Mouse (Mus musculus): ENCODE measurements around the gene Mrpl38. TPM values are rescaled to one million over a fixed set of nuclear protein-coding genes. Genes with fewer than 3 reads are reported as not detected.
A peak's percentile ranks its signal among the peaks of the same experiment; 100 is the strongest.

Gene Mrpl38
- polyA plus RNA-seq, 1 experiment from 2014 or later: 84.0 TPM

- peaks cover 11% of the 10 kb centered on the region for H3K27me3 ChIP-seq (replicated peaks; ENCODE audit: control insufficient read depth, insufficient read depth, low read length)
- peak; percentile 94 for ATAC-seq
- H3K36me3 ChIP-seq (ENCODE audit: control insufficient read depth, insufficient read depth, low read length): no peaks in the 10 kb centered on the region
- peak overlapping the region; percentile 86 for H3K27ac ChIP-seq (ENCODE audit: low read depth, low read length)
- no peaks in the 10 kb centered on the region for H3K9me3 ChIP-seq (ENCODE audit: control insufficient read depth, low read length)
- peaks cover 12% of the 10 kb centered on the region for H3K4me1 ChIP-seq (ENCODE audit: control insufficient read depth, insufficient read depth, low read depth, low read length)
- no peak overlapping the region for H3K4me3 ChIP-seq (ENCODE audit: low read length)
- peak overlapping the region; percentile 35; the same call in 1 of the 2 replicates for H3K9ac ChIP-seq (ENCODE audit: low read depth, low read length)
- 29% methylated on average over 11 of the region's 11 CpGs for WGBS
- peak overlapping the region; percentile 15; the same call in 1 of the 2 replicates for H3K4me2 ChIP-seq (ENCODE audit: low read length)
Measured at GRCm38 (mm10) chr11:116101931-116102381, 36.7 kb downstream of the Mrpl38 start.

- H3K9me3 ChIP-seq (ENCODE audit: control insufficient read depth, low read length): no peaks in the 10 kb centered on the region
- no peak overlapping the region for H3K9ac ChIP-seq (ENCODE audit: low read depth, low read length)
- H3K27ac ChIP-seq (ENCODE audit: low read depth, low read length): peak overlapping the region; percentile 86
- H3K4me1 ChIP-seq (ENCODE audit: control insufficient read depth, insufficient read depth, low read depth, low read length): peaks cover 12% of the 10 kb centered on the region
- ATAC-seq: no peak
- H3K27me3 ChIP-seq (replicated peaks; ENCODE audit: control insufficient read depth, insufficient read depth, low read length): peaks cover 2% of the 10 kb centered on the region; the same call in 1 of the 2 replicates
- H3K4me3 ChIP-seq (ENCODE audit: low read length): no peak overlapping the region
- H3K36me3 ChIP-seq (ENCODE audit: control insufficient read depth, insufficient read depth, low read length): no peaks in the 10 kb centered on the region
- WGBS: 80% methylated on average over 7 of the region's 7 CpGs
- H3K4me2 ChIP-seq (ENCODE audit: low read length): no peak overlapping the region
Measured at GRCm38 (mm10) chr11:116100839-116101238, 37.8 kb downstream of the Mrpl38 start.

- Histone ChIP-seq H3K4me1 (ENCODE audit: control insufficient read depth, insufficient read depth, low read depth, low read length) (peaks cover 12% of the 10 kb centered on the region), H3K4me2 (ENCODE audit: low read length) (no peak overlapping the region), H3K9ac (ENCODE audit: low read depth, low read length) (no peak overlapping the region), H3K36me3 (ENCODE audit: control insufficient read depth, insufficient read depth, low read length) (no peaks in the 10 kb centered on the region), H3K4me3 (ENCODE audit: low read length) (no peak overlapping the region), H3K27ac (ENCODE audit: low read depth, low read length) (no peak overlapping the region), H3K9me3 (ENCODE audit: control insufficient read depth, low read length) (no peaks in the 10 kb centered on the region), H3K27me3 (replicated peaks; ENCODE audit: control insufficient read depth, insufficient read depth, low read length) (no peaks in the 10 kb centered on the region)
- WGBS: 84% methylated on average over 6 of the region's 6 CpGs
- no peak for ATAC-seq
Measured at GRCm38 (mm10) chr11:116100385-116100784, 38.3 kb downstream of the Mrpl38 start.

- WGBS: 90% methylated on average over 6 of the region's 6 CpGs
- no peaks in the 10 kb centered on the region for H3K9me3 ChIP-seq (ENCODE audit: control insufficient read depth, low read length)
- H3K27me3 ChIP-seq (replicated peaks; ENCODE audit: control insufficient read depth, insufficient read depth, low read length): no peaks in the 10 kb centered on the region
- H3K9ac ChIP-seq (ENCODE audit: low read depth, low read length): no peak overlapping the region
- no peak overlapping the region for H3K27ac ChIP-seq (ENCODE audit: low read depth, low read length)
- H3K4me3 ChIP-seq (ENCODE audit: low read length): no peak overlapping the region
- H3K4me2 ChIP-seq (ENCODE audit: low read length): no peak overlapping the region
- peaks cover 11% of the 10 kb centered on the region for H3K4me1 ChIP-seq (ENCODE audit: control insufficient read depth, insufficient read depth, low read depth, low read length)
- no peaks in the 10 kb centered on the region for H3K36me3 ChIP-seq (ENCODE audit: control insufficient read depth, insufficient read depth, low read length)
- ATAC-seq: no peak
Measured at GRCm38 (mm10) chr11:116099462-116099861, 39.2 kb downstream of the Mrpl38 start.

- Histone ChIP-seq H3K36me3 (ENCODE audit: control insufficient read depth, insufficient read depth, low read length) (no peaks in the 10 kb centered on the region), H3K9ac (ENCODE audit: low read depth, low read length) (no peak overlapping the region), H3K4me3 (ENCODE audit: low read length) (no peak overlapping the region), H3K9me3 (ENCODE audit: control insufficient read depth, low read length) (no peaks in the 10 kb centered on the region), H3K4me2 (ENCODE audit: low read length) (no peak overlapping the region), H3K4me1 (ENCODE audit: control insufficient read depth, insufficient read depth, low read depth, low read length) (peaks cover 5% of the 10 kb centered on the region), H3K27me3 (replicated peaks; ENCODE audit: control insufficient read depth, insufficient read depth, low read length) (no peaks in the 10 kb centered on the region), H3K27ac (ENCODE audit: low read depth, low read length) (no peak overlapping the region)
- no peak for ATAC-seq
- 77% methylated on average over 14 of the region's 14 CpGs for WGBS
Measured at GRCm38 (mm10) chr11:116098711-116099460, 39.8 kb downstream of the Mrpl38 start.

GRCm38 (mm10) chr11:116096213-116097108 lies 42.2 kb downstream of the Mrpl38 start:
- Histone ChIP-seq H3K4me2 (ENCODE audit: low read length) (no peak overlapping the region), H3K36me3 (ENCODE audit: control insufficient read depth, insufficient read depth, low read length) (no peaks in the 10 kb centered on the region), H3K9ac (ENCODE audit: low read depth, low read length) (no peak overlapping the region), H3K4me3 (ENCODE audit: low read length) (no peak overlapping the region), H3K27ac (ENCODE audit: low read depth, low read length) (no peak overlapping the region), H3K9me3 (ENCODE audit: control insufficient read depth, low read length) (no peaks in the 10 kb centered on the region), H3K27me3 (replicated peaks; ENCODE audit: control insufficient read depth, insufficient read depth, low read length) (no peaks in the 10 kb centered on the region), H3K4me1 (ENCODE audit: control insufficient read depth, insufficient read depth, low read depth, low read length) (no peaks in the 10 kb centered on the region)
- 94% methylated on average over 5 of the region's 5 CpGs for WGBS
- ATAC-seq: no peak

GRCm38 (mm10) chr11:116095573-116095972 lies 43.1 kb downstream of the Mrpl38 start:
- Histone ChIP-seq H3K27me3 (replicated peaks; ENCODE audit: control insufficient read depth, insufficient read depth, low read length) (no peaks in the 10 kb centered on the region), H3K9me3 (ENCODE audit: control insufficient read depth, low read length) (no peaks in the 10 kb centered on the region), H3K4me1 (ENCODE audit: control insufficient read depth, insufficient read depth, low read depth, low read length) (no peaks in the 10 kb centered on the region), H3K36me3 (ENCODE audit: control insufficient read depth, insufficient read depth, low read length) (no peaks in the 10 kb centered on the region), H3K4me3 (ENCODE audit: low read length) (no peak overlapping the region), H3K27ac (ENCODE audit: low read depth, low read length) (no peak overlapping the region), H3K4me2 (ENCODE audit: low read length) (no peak overlapping the region), H3K9ac (ENCODE audit: low read depth, low read length) (no peak overlapping the region)
- 67% methylated on average over 3 of the region's 3 CpGs for WGBS
- ATAC-seq: no peak

- H3K4me3 ChIP-seq (ENCODE audit: low read length): no peak overlapping the region
- no peak overlapping the region for H3K4me2 ChIP-seq (ENCODE audit: low read length)
- 63% methylated on average over 16 of the region's 16 CpGs for WGBS
- H3K27ac ChIP-seq (ENCODE audit: low read depth, low read length): no peak overlapping the region
- H3K36me3 ChIP-seq (ENCODE audit: control insufficient read depth, insufficient read depth, low read length): no peaks in the 10 kb centered on the region
- H3K9me3 ChIP-seq (ENCODE audit: control insufficient read depth, low read length): no peaks in the 10 kb centered on the region
- ATAC-seq: no peak
- no peaks in the 10 kb centered on the region for H3K27me3 ChIP-seq (replicated peaks; ENCODE audit: control insufficient read depth, insufficient read depth, low read length)
- H3K4me1 ChIP-seq (ENCODE audit: control insufficient read depth, insufficient read depth, low read depth, low read length): no peaks in the 10 kb centered on the region
- no peak overlapping the region for H3K9ac ChIP-seq (ENCODE audit: low read depth, low read length)
Measured at GRCm38 (mm10) chr11:116093771-116094565, 44.7 kb downstream of the Mrpl38 start.
